Mouse (Mus musculus): ENCODE data around the gene Fam227a. TPM values are rescaled to one million over a fixed set of nuclear protein-coding genes. Genes with fewer than 3 reads are reported as not detected.

Gene Fam227a
- 10 to 100 TPM in 1 of 2 experiments, 1 to 10 TPM in 1; 7.7 to 10.9 TPM for total RNA-seq (2021)

- intact Hi-C loops (cut with DNase I): loop anchor here (1.0 kb wide), 1 partner anchor 30 kb away; no protein-coding TSS in a partner anchor
- peak; percentile 98 for DNase-seq (ENCODE audit: low spot score in 2 of 2)
Observed at GRCm38 (mm10) chr15:79658531-79659375, at the start of gene Fam227a, which contains the start of gene Cby1. TSS of gene Fam227a (minus strand) at chr15:79658956. TSS of gene Cby1 (plus strand) at chr15:79659199.

GRCm38 (mm10) chr15:79708229-79708822 is 49.6 kb upstream of the Fam227a start:
- intact Hi-C loops (cut with DNase I): no loop called here
- DNase-seq (ENCODE audit: low spot score in 2 of 2): no peak

- intact Hi-C loops (cut with DNase I): no loop called here
- no peak for DNase-seq (ENCODE audit: low spot score in 2 of 2)
Observed at GRCm38 (mm10) chr15:79706603-79707214, 48.0 kb upstream of the Fam227a start.

GRCm38 (mm10) chr15:79697558-79698187 is 38.9 kb upstream of the Fam227a start:
- intact Hi-C loops (cut with DNase I): no loop called here

GRCm38 (mm10) chr15:79697011-79697410 is 38.3 kb upstream of the Fam227a start:
- DNase-seq (ENCODE audit: low spot score in 2 of 2): no peak
- intact Hi-C loops (cut with DNase I): no loop called here

More at GRCm38 (mm10) chr15:79697558-79698187, 38.9 kb upstream of the Fam227a start:
- no peak for DNase-seq (ENCODE audit: low spot score in 2 of 2)

GRCm38 (mm10) chr15:79696508-79696907 is 37.8 kb upstream of the Fam227a start:
- intact Hi-C loops (cut with DNase I): no loop called here

GRCm38 (mm10) chr15:79695516-79695915 is 36.8 kb upstream of the Fam227a start:
- no peak for DNase-seq (ENCODE audit: low spot score in 2 of 2)
- intact Hi-C loops (cut with DNase I): no loop called here

More at GRCm38 (mm10) chr15:79696508-79696907, 37.8 kb upstream of the Fam227a start:
- DNase-seq (ENCODE audit: low spot score in 2 of 2): no peak

- intact Hi-C loops (cut with DNase I): no loop called here
- no peak for DNase-seq (ENCODE audit: low spot score in 2 of 2)
Observed at GRCm38 (mm10) chr15:79694512-79694911, 35.8 kb upstream of the Fam227a start.

- intact Hi-C loops (cut with DNase I): no loop called here
- DNase-seq (ENCODE audit: low spot score in 2 of 2): no peak
Observed at GRCm38 (mm10) chr15:79693740-79694139, 35.0 kb upstream of the Fam227a start.

GRCm38 (mm10) chr15:79692334-79692733 is 33.6 kb upstream of the Fam227a start:
- DNase-seq (ENCODE audit: low spot score in 2 of 2): no peak
- intact Hi-C loops (cut with DNase I): no loop called here

- no peak for DNase-seq (ENCODE audit: low spot score in 2 of 2)
- intact Hi-C loops (cut with DNase I): no loop called here
Observed at GRCm38 (mm10) chr15:79691023-79691508, 32.3 kb upstream of the Fam227a start.

GRCm38 (mm10) chr15:79690426-79691022 is 31.8 kb upstream of the Fam227a start, which contains the start of gene Gtpbp1:
TSS of gene Gtpbp1 (plus strand) at chr15:79690845.
- intact Hi-C loops (cut with DNase I): no loop called here
- peak; percentile 99 to 100 for DNase-seq (ENCODE audit: low spot score in 2 of 2)

GRCm38 (mm10) chr15:79689662-79690425 is 31.1 kb upstream of the Fam227a start:
- intact Hi-C loops (cut with DNase I): no loop called here
- no peak for DNase-seq (ENCODE audit: low spot score in 2 of 2)

GRCm38 (mm10) chr15:79688268-79688956 is 29.7 kb upstream of the Fam227a start:
- intact Hi-C loops (cut with DNase I): loop anchor here (1.0 kb wide), 1 partner anchor 29 kb away; the partner anchor contains the start of gene Cby1
- DNase-seq (ENCODE audit: low spot score in 2 of 2): no peak

- DNase-seq (ENCODE audit: low spot score in 2 of 2): peak; percentile 96 to 97
- intact Hi-C loops (cut with DNase I): loop anchor here (1.0 kb wide), 1 partner anchor 28 kb away; the partner anchor contains the start of gene Cby1
Observed at GRCm38 (mm10) chr15:79687646-79688267, 29.0 kb upstream of the Fam227a start, which contains the start of gene Josd1. TSS of gene Josd1 (minus strand) at chr15:79687919.

GRCm38 (mm10) chr15:79687175-79687574 is 28.4 kb upstream of the Fam227a start:
- DNase-seq (ENCODE audit: low spot score in 2 of 2): no peak
- intact Hi-C loops (cut with DNase I): no loop called here
